Mouse (Mus musculus): Measurements from ENCODE around the gene Vwc2l.

The Vwc2l gene

DNA sequence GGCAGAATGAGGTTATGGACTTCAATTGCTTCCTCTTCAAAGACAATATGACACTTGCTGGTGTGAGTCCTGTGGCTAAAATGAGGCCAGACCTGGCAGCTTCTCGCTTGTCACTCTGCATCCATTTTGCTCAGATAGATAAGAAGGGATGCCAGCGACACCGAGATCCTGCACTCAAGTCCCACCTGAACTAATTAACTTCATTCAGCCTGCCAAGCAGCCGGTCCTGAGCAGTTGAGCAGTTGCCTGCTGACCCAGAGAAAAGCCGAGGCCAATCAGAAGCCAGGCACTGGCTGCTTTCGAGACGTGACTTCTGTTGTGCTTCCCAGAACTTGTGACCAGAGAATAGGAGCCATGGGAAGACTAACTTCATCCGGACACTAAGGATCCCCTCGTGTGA is 187.6 kb downstream of the Vwc2l start:
- DNase-seq: no peak

GRCm38 (mm10) chr1:70918173-70919036 is 192.9 kb downstream of the Vwc2l start:
- no peak for DNase-seq

DNA sequence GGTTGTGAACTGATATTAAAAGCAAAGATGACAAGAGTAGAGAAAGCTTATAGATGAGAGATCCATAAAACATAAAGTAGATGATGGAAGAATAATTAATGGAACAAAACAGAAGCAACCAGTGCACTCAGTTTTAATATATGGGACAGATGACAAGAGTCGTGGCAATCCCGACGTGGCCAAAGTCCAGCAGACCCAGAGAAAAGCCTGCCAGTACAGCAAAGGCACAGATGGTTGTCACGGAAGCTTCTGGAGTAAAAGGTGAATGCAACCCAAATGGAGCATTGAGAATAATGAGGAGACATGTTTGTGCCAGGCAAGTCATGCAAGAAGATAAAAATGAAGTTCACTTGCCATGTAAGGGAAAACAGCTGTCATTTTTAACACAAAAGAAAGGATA is 207.5 kb downstream of the Vwc2l start:
- DNase-seq: no peak
